Mouse (Mus musculus) heart, postnatal 0 days (tissue): ENCODE measurements at regions not wholly inside any gene's neighbourhood (a gene's known extent, or its start where the extent isn't known, plus 50 kb on each side); places are given as distances from the start of the nearest gene placed in this dataset.

Source experiments
- ATAC-seq: fragments of 200-750 bp; cut with Nextera tagmentation; 2 replicates; pipeline ENCODE4 v1.8.0; 2017; ENCODE audit warnings: low read depth, moderate number of reproducible peaks, moderate library complexity; ENCODE audit not compliant: insufficient read depth
- DNase-seq: peaks from one replicate; pipeline ENCODE4 v3.0.0-alpha.2; 2016; ENCODE audit warnings: low spot score
- H3K27ac ChIP-seq: fragments of 300-500 bp; sonication (generic); 2 replicates; pipeline ENCODE4 v1.5.1; 2014; ENCODE audit warnings: low read depth, mild to moderate bottlenecking
- H3K27me3 ChIP-seq: fragments of 300-500 bp; sonication (generic); 2 replicates; pipeline ENCODE4 v1.6.1; 2014; ENCODE audit warnings: low read length, mixed read lengths; ENCODE audit not compliant: control insufficient read depth, insufficient read depth
- H3K36me3 ChIP-seq: fragments of 300-500 bp; sonication (generic); replicated peaks from 2 replicates; pipeline ENCODE4 v1.6.1; 2014; ENCODE audit warnings: low read length, mixed read lengths; ENCODE audit not compliant: control insufficient read depth, insufficient read depth
- H3K4me1 ChIP-seq: fragments of 300-500 bp; sonication (generic); 2 replicates; pipeline ENCODE4 v1.6.1; 2014; ENCODE audit warnings: antibody characterized with exemption; ENCODE audit not compliant: control insufficient read depth, insufficient read depth
- H3K4me2 ChIP-seq: fragments of 300-500 bp; sonication (generic); 2 replicates; pipeline ENCODE4 v1.6.1; 2014; ENCODE audit warnings: low read depth, mild to moderate bottlenecking, low read length, moderate library complexity
- H3K4me3 ChIP-seq: fragments of 300-500 bp; sonication (generic); 2 replicates; pipeline ENCODE4 v1.5.1; 2014; ENCODE audit warnings: low read depth, low read length
- H3K9ac ChIP-seq: fragments of 300-500 bp; sonication (generic); replicated peaks from 2 replicates; pipeline ENCODE4 v1.6.1; 2014; ENCODE audit warnings: low read depth, low read length, mixed read lengths
- H3K9me3 ChIP-seq: fragments of 300-500 bp; sonication (generic); replicated peaks from 2 replicates; pipeline ENCODE4 v1.6.1; 2016; ENCODE audit warnings: low read length; ENCODE audit not compliant: control insufficient read depth
- CTCF ChIP-seq: IDR thresholded peaks from 2 replicates; pipeline ENCODE4 v1.5.1; 2016; ENCODE audit warnings: antibody characterized with exemption, control low read depth, low read depth
- EP300 ChIP-seq: IDR thresholded peaks from 2 replicates; pipeline ENCODE4 v1.6.1; 2016; ENCODE audit warnings: antibody characterized with exemption, low read depth
- WGBS: fragments of 180-500 bp; shearing (Covaris S2); extraction: QIAGEN DNeasy Blood & Tissue Kit; methylation state at CpG from one replicate; pipeline ENCODE4 v1.1.7; 2014; 5-methylcytosine and 5-hydroxymethylcytosine counted together

DNA sequence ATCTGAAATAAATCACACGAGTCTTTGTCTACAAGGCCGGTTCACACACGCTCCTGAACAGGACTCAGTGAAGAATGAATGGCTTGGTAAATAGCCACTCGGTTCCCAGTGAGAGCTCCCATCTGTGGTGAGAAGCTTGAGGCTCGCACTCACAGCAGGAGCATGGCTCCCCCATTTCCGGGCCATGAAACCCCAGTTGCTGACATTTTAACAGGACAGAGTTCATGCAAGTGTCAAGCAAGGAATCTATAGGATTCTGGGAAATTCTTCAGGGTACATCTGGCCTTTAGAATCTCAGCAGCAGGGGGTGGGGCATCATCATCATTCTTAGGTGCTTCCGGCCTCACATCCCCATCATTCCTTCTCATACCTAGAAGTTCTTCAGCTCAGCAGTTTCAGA is 371.8 kb downstream of the Adam3 start:
- no peak for ATAC-seq
- Histone ChIP-seq H3K27ac (no peak overlapping the region), H3K4me1 (no peaks in the 10 kb centered on the region), H3K36me3 (no peaks in the 10 kb centered on the region), H3K27me3 (no peaks in the 10 kb centered on the region), H3K9me3 (no peaks in the 10 kb centered on the region), H3K9ac (no peak overlapping the region), H3K4me2 (no peak overlapping the region), H3K4me3 (no peak overlapping the region)
- WGBS: 77% methylated on average over 7 of the region's 7 CpGs
- DNase-seq: no peak
- no peak for TF ChIP-seq CTCF
- TF ChIP-seq EP300: no peak

DNA sequence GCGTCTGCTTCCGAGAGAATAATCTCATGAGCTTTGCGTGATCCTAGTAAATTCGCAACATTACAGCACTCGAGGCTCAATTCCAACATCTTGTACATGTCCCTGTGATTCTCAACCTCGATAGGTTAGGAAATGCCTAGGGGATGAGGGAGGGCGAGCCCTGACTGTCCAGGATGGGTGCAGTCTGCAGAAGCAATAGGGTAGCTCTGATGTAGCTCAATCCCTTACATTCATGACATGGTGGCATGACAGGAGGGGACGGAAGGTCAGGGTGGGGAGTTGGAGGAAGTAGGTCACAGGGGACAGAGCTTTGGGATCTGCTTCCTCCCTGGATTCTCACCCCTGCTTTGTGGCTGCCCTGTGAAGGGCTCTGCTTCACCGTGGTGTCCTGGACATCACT is 373.3 kb downstream of the Adam3 start:
- WGBS: 67% methylated on average over 9 of the region's 9 CpGs
- no peaks in the 10 kb centered on the region for H3K36me3 ChIP-seq
- DNase-seq: no peak
- H3K4me1 ChIP-seq: no peaks in the 10 kb centered on the region
- H3K27me3 ChIP-seq: no peaks in the 10 kb centered on the region
- no peak overlapping the region for H3K9ac ChIP-seq
- TF ChIP-seq EP300: no peak
- TF ChIP-seq CTCF: no peak
- H3K4me2 ChIP-seq: peak overlapping the region; percentile 54
- no peak overlapping the region for H3K27ac ChIP-seq
- no peak for ATAC-seq
- H3K4me3 ChIP-seq: peak overlapping the region; percentile 8
- H3K9me3 ChIP-seq: no peaks in the 10 kb centered on the region

DNA sequence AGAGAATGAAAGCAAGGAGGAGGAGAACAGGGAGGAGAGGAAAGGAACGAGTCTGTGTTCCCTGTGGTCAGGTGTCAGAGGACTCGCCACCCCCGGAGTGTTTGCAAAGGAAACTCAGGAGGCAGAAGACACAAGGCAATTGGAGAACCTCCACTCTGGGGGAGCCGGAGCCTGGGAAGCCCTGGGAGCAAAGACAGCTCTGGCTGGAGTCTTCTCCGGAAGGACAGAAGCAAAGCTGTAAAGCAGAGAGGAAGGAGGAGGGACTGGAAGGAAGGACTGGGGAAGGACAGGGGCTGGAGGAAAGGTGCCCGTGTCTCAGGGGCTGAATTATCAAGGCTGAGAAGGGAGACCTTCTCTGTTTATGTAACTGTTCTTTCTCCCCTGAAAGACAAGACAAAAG is 373.9 kb downstream of the Adam3 start:
- 12% methylated on average over 6 of the region's 6 CpGs for WGBS
- TF ChIP-seq CTCF (no peak), EP300 (no peak)
- DNase-seq (no peak), ATAC-seq (no peak)
- Histone ChIP-seq H3K4me2 (peak overlapping the region; percentile 54), H3K9me3 (no peaks in the 10 kb centered on the region), H3K27ac (no peak overlapping the region), H3K4me3 (peak overlapping the region; percentile 8), H3K27me3 (no peaks in the 10 kb centered on the region), H3K36me3 (no peaks in the 10 kb centered on the region), H3K4me1 (no peaks in the 10 kb centered on the region), H3K9ac (no peak overlapping the region)

DNA sequence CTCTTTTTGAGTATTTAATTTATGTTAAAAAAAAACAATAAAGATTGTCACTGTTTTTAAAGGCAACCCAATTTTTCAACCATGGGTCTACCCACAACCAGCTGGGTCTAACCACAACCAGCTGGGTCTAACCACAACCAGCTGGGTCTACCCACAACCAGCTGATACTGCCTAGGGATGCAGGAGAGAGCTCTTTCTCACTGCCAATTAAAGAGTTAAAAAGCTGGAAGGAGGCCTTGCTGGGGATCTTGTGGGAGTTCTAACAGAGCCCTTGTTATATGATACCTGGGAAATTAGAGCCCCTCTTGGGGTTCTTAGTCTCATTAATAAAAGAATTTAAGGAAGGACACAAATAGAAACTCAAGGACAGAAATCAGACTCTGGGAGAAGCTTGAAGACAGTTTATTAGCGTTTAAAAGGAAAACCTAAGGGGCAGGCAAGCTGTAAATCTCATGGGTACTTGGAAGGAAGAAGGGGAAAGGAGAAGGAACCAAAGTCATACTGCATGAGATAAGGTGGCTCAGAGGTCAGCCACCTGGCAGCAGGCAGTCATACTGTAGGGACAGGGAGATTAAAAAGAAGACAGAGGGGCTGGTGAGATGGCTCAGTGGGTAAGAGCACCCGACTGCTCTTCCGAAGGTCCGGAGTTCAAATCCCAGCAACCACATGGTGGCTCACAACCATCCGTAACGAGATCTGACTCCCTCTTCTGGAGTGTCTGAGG is 379.1 kb downstream of the Adam3 start:
- 82% methylated on average over 6 of the region's 6 CpGs for WGBS
- H3K4me3 ChIP-seq: no peak overlapping the region
- DNase-seq: no peak
- TF ChIP-seq EP300 (no peak), CTCF (no peak)
- H3K36me3 ChIP-seq: no peaks in the 10 kb centered on the region
- ATAC-seq: no peak
- no peaks in the 10 kb centered on the region for H3K4me1 ChIP-seq
- H3K4me2 ChIP-seq: no peak overlapping the region
- no peak overlapping the region for H3K27ac ChIP-seq
- no peaks in the 10 kb centered on the region for H3K9me3 ChIP-seq
- no peak overlapping the region for H3K9ac ChIP-seq
- H3K27me3 ChIP-seq: no peaks in the 10 kb centered on the region

DNA sequence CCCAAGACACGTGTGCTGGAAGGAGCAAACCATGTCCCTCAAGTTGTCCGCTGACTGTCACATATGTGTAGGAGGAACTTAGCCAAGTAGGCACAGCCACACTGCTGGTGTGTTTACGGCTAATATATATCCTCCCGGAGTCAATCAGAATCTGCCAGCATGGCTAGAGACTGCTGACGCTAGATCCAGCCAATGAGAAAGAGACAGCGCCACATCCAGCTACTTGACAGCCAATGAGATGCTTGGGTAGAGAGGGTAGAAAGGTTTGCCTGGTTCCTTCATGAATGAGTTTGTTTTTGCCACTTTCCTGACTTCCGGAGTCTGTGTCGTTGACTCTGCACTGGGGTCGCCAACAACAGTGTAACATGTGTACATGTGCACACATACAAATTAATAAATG is 387.0 kb downstream of the Adam3 start:
- DNase-seq: no peak
- H3K27ac ChIP-seq: no peak overlapping the region
- no peak overlapping the region for H3K4me3 ChIP-seq
- no peaks in the 10 kb centered on the region for H3K4me1 ChIP-seq
- H3K36me3 ChIP-seq: no peaks in the 10 kb centered on the region
- no peak for TF ChIP-seq CTCF
- no peak for TF ChIP-seq EP300
- no peak overlapping the region for H3K9ac ChIP-seq
- H3K9me3 ChIP-seq: no peaks in the 10 kb centered on the region
- no peaks in the 10 kb centered on the region for H3K27me3 ChIP-seq
- H3K4me2 ChIP-seq: no peak overlapping the region
- no peak for ATAC-seq
- 90% methylated on average over 9 of the region's 9 CpGs for WGBS

DNA sequence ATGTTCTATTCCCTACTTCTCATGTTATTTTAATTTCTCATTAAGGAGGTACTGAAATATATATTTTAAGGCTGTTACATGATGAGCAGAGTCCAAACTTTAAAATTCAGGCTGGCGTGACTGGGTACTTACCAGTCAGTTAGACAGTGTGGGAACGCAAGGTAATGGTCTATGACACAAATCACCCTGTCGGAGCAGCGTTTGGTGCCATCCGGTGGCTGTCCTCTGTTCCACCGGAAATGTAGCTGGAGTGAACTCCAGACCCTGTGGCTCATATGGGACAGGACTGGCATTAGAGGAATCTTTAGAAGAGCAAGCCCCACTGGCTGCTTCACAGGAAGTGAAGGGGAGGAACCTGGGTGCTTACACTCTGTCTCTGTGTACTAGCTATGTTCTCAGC is 388.0 kb downstream of the Adam3 start:
- no peaks in the 10 kb centered on the region for H3K36me3 ChIP-seq
- TF ChIP-seq CTCF (peak; percentile 57), EP300 (no peak)
- 43% methylated on average over 6 of the region's 6 CpGs for WGBS
- no peak overlapping the region for H3K27ac ChIP-seq
- H3K4me2 ChIP-seq: no peak overlapping the region
- ATAC-seq (no peak), DNase-seq (peak; percentile 10)
- no peaks in the 10 kb centered on the region for H3K27me3 ChIP-seq
- H3K9me3 ChIP-seq: no peaks in the 10 kb centered on the region
- H3K4me1 ChIP-seq: no peaks in the 10 kb centered on the region
- no peak overlapping the region for H3K4me3 ChIP-seq
- no peak overlapping the region for H3K9ac ChIP-seq
